ENCODE assay signal across 8 mouse cellular contexts in the genomic region with DNA sequence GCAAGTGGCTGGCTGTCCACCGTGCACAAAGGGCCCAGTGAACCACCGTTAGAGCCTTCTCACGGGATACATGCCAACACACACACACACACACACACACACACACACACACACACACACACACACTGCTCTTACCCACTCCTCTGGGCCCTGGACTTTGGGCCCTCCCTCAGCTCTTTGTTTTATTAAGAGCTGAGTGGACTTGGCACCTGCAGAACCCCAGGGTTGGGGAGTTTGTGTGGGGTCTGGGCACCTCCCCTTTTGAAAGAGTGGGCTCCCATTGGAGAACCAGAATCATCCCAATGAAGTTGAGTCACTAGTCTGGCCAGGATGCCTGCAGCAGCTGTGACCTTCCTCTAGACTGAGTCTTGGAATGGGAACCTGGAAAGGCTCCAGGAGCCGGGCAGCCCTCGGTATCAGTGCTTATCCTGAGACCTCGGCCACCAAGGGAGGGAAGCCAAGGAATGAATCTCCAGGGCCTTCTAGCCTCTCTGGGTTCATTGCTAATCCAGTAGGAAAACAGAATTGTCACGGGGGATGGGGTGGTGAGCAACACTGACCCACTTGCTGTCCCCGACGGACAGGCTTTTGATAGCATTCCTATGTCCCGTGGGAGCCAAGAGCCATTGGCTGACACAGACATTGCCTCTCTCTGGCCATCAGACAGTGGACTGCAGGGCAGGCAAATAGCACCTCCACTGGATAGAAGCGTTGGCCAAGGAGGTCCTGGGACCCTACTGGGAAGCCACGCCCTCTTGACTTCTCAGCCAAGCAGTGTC. TPM values are rescaled to one million over a fixed set of nuclear protein-coding genes. Genes with fewer than 3 reads are reported as not detected.
DNase-seq lines count a peak whose midpoint lies in the region; ATAC-seq and TF ChIP-seq lines count a peak whose summit lies in the region.

No protein-coding gene starts in this region.

- TF ChIP-seq POLR2A in bone marrow macrophage, adult 2 months (IDR thresholded peaks at IDR 0.05; ENCODE audit: borderline replicate concordance, low read depth, low read length), result no peak

- no peak overlapping the region for H3K4me2 ChIP-seq in forebrain, embryonic 12.5 days
- no peak overlapping the region for H3K4me2 ChIP-seq in intestine, embryonic 14.5 days (ENCODE audit: low read length)
- no peak overlapping the region for H3K4me2 ChIP-seq in liver, embryonic 14.5 days (ENCODE audit: low read depth)

- peaks cover 20% of the 10 kb centered on the region for H3K4me1 ChIP-seq in forebrain, embryonic 10.5 days
- H3K4me1 ChIP-seq in forebrain, embryonic 12.5 days, result 0 out of 2 replicates have a peak, but pooled peaks cover 8% of the 10 kb centered on the region
- H3K4me1 ChIP-seq in bone marrow macrophage, adult 2 months (ENCODE audit: control insufficient read depth, insufficient read depth, low read length), result peaks cover 79% of the 10 kb centered on the region
- H3K4me1 ChIP-seq in intestine, embryonic 14.5 days (replicated peaks; ENCODE audit: control insufficient read depth, insufficient read depth, low read length), result peaks cover 27% of the 10 kb centered on the region
- peaks cover 0 to 29% of the 10 kb centered on the region in 2 experiments; a peak in 2 of 4 replicates for H3K4me1 ChIP-seq in liver, embryonic 14.5 days (replicated peaks; ENCODE audit: control insufficient read depth in 2 of 2, insufficient read depth in 2 of 2, low read length in 1 of 2)

- no peak overlapping the region for H3K4me3 ChIP-seq in forebrain, embryonic 10.5 days
- no peak overlapping the region for H3K4me3 ChIP-seq in forebrain, embryonic 12.5 days (replicated peaks)
- no peak overlapping the region for H3K4me3 ChIP-seq in bone marrow macrophage, adult 2 months (ENCODE audit: insufficient read depth, low read length)
- peak overlapping the region; percentile 45 for H3K4me3 ChIP-seq in gastrocnemius, adult 2 months
- H3K4me3 ChIP-seq in intestine, embryonic 14.5 days (ENCODE audit: low read depth, low read length), result no peak overlapping the region
- H3K4me3 ChIP-seq in liver, embryonic 14.5 days (ENCODE audit: insufficient read depth in 1 of 2, low read depth in 2 of 2, low read length in 2 of 2), result no peak overlapping the region

- intact Hi-C loops in gastrocnemius, adult 2 months (cut with DNase I), result no loop called here

- DNase-seq in forebrain, embryonic 10.5 days (ENCODE audit: extremely low spot score, low spot score), result no peak
- DNase-seq in gastrocnemius, adult 2 months, result peak; percentile 87
- DNase-seq in intestine, embryonic 14.5 days (ENCODE audit: low spot score), result no peak
- DNase-seq in liver, embryonic 14.5 days (ENCODE audit: low read depth in 3 of 3, low spot score in 3 of 3), result no peak
- DNase-seq in ovary, postnatal 36 days (ENCODE audit: low spot score), result peak; percentile 86
- no peak for DNase-seq in frontal cortex, adult 2 months (ENCODE audit: extremely low spot score in 1 of 2, low spot score in 1 of 2)

- peaks cover 11% of the 10 kb centered on the region for H3K36me3 ChIP-seq in forebrain, embryonic 10.5 days (replicated peaks)
- no peaks in the 10 kb centered on the region for H3K36me3 ChIP-seq in forebrain, embryonic 12.5 days (replicated peaks)
- peaks cover 21% of the 10 kb centered on the region; the same call in 1 of the 2 replicates for H3K36me3 ChIP-seq in intestine, embryonic 14.5 days (ENCODE audit: control insufficient read depth, insufficient read depth, low read length)
- H3K36me3 ChIP-seq in liver, embryonic 14.5 days (replicated peaks; ENCODE audit: control insufficient read depth, insufficient read depth, low read depth), result no peaks in the 10 kb centered on the region

- no peaks in the 10 kb centered on the region for H3K27me3 ChIP-seq in forebrain, embryonic 10.5 days (ENCODE audit: poor library complexity, severe bottlenecking)
- H3K27me3 ChIP-seq in forebrain, embryonic 12.5 days, result no peaks in the 10 kb centered on the region
- no peaks in the 10 kb centered on the region for H3K27me3 ChIP-seq in intestine, embryonic 14.5 days (replicated peaks; ENCODE audit: control insufficient read depth, insufficient read depth, low read length)
- H3K27me3 ChIP-seq in liver, embryonic 14.5 days (ENCODE audit: control insufficient read depth, insufficient read depth, low read length), result no peaks in the 10 kb centered on the region

- WGBS in forebrain, embryonic 10.5 days, result 86% methylated on average over 12 of the region's 12 CpGs
- WGBS in forebrain, embryonic 12.5 days, result 82% methylated on average over 12 of the region's 12 CpGs
- WGBS in intestine, embryonic 14.5 days, result 56% methylated on average over 12 of the region's 12 CpGs
- 62% methylated on average over 12 of the region's 12 CpGs for WGBS in liver, embryonic 14.5 days (ENCODE audit: insufficient replicate concordance)

- no peak for TF ChIP-seq CTCF in bone marrow macrophage, adult 2 months (IDR thresholded peaks at IDR 0.05; ENCODE audit: low read depth, low read length)
- TF ChIP-seq CTCF in gastrocnemius, adult 2 months (IDR thresholded peaks at IDR 0.05), result peak; percentile 3; the same call in 1 of the 2 replicates
- no peak for TF ChIP-seq CTCF in liver, embryonic 14.5 days (IDR thresholded peaks at IDR 0.05; ENCODE audit: low read depth)

- peak overlapping the region; percentile 22; the same call in 1 of the 2 replicates for H3K27ac ChIP-seq in forebrain, embryonic 10.5 days
- H3K27ac ChIP-seq in forebrain, embryonic 12.5 days, result no peak overlapping the region
- H3K27ac ChIP-seq in bone marrow macrophage, adult 2 months (ENCODE audit: insufficient read depth, low read depth, low read length), result peak overlapping the region; percentile 87
- H3K27ac ChIP-seq in gastrocnemius, adult 2 months, result peak overlapping the region; percentile 77
- H3K27ac ChIP-seq in intestine, embryonic 14.5 days (ENCODE audit: low read depth), result peak overlapping the region; percentile 76
- no peak overlapping the region for H3K27ac ChIP-seq in liver, embryonic 14.5 days

- H3K9ac ChIP-seq in forebrain, embryonic 12.5 days, result no peak overlapping the region
- no peak overlapping the region for H3K9ac ChIP-seq in intestine, embryonic 14.5 days (ENCODE audit: low read length)
- no peak overlapping the region for H3K9ac ChIP-seq in liver, embryonic 14.5 days (replicated peaks)

- no peak for TF ChIP-seq EP300 in liver, embryonic 14.5 days (IDR thresholded peaks at IDR 0.05; ENCODE audit: low read depth)

- no peaks in the 10 kb centered on the region for H3K9me3 ChIP-seq in forebrain, embryonic 10.5 days
- no peaks in the 10 kb centered on the region for H3K9me3 ChIP-seq in forebrain, embryonic 12.5 days
- no peaks in the 10 kb centered on the region for H3K9me3 ChIP-seq in intestine, embryonic 14.5 days (ENCODE audit: control insufficient read depth, low read length)
- H3K9me3 ChIP-seq in liver, embryonic 14.5 days (ENCODE audit: control insufficient read depth, low read length), result no peaks in the 10 kb centered on the region

- ATAC-seq in forebrain, embryonic 12.5 days (ENCODE audit: low FRiP score), result no peak
- ATAC-seq in intestine, embryonic 14.5 days (replicated peaks; ENCODE audit: low FRiP score, low TSS enrichment, low read depth), result no peak
- ATAC-seq in liver, embryonic 14.5 days (ENCODE audit: insufficient read depth), result peak; percentile 60

RNA-seq across cellular contexts. Expression of a gene that starts 50.2 kb away (rescaled TPM):
- polyA plus RNA-seq in forebrain, embryonic 10.5 days (2016; fragmentation: Nextera tagmentation; extraction: Ambion mirVana), result 107 and 111 TPM in 2 replicates
- polyA plus RNA-seq in forebrain, embryonic 12.5 days (2016; fragmentation: Nextera tagmentation; extraction: Ambion mirVana), result 56.5 and 56.9 TPM in 2 replicates
- 9.2 and 11.6 TPM in 2 replicates for polyA plus RNA-seq in bone marrow macrophage, adult 2 months (2012; ENCODE audit: insufficient read depth, insufficient read length, missing spikeins)
- total RNA-seq in gastrocnemius, adult 2 months (2021), result 1 to 10 TPM; 5.3 to 7.3 TPM
- 71.5 and 76.5 TPM in 2 replicates for polyA plus RNA-seq in intestine, embryonic 14.5 days (2014; fragmentation: Nextera tagmentation; extraction: Ambion mirVana)
- 15.2 and 23.7 TPM in 2 replicates for polyA plus RNA-seq in liver, embryonic 14.5 days (2012; rRNA removed)
- polyA plus RNA-seq in liver, embryonic 14.5 days (2014; fragmentation: Nextera tagmentation; extraction: Ambion mirVana), result 38.9 and 40.2 TPM in 2 replicates
- polyA plus RNA-seq in frontal cortex, adult 2 months (2012; rRNA removed), result 11.3 and 12.6 TPM in 2 replicates

Comparison
In these comparisons a context has a peak if more than half of its experiments do, and no peak if none do; other contexts are left out.
1. H3K27ac ChIP-seq: peak in forebrain, embryonic 10.5 days (single experiment), bone marrow macrophage, adult 2 months (single experiment), gastrocnemius, adult 2 months (single experiment) and intestine, embryonic 14.5 days (single experiment); none in forebrain, embryonic 12.5 days (single experiment) and liver, embryonic 14.5 days (single experiment).
2. DNase-seq: peak in gastrocnemius, adult 2 months (single experiment) and ovary, postnatal 36 days (single experiment); none in forebrain, embryonic 10.5 days (single experiment), intestine, embryonic 14.5 days (single experiment), liver, embryonic 14.5 days (0 of 3) and frontal cortex, adult 2 months (0 of 2).